Mouse (Mus musculus): ENCODE results near the gene Hk1. TPM values are rescaled to one million over a fixed set of nuclear protein-coding genes. Genes with fewer than 3 reads are reported as not detected.
A peak's percentile ranks its signal among the peaks of the same experiment; 100 is the strongest.

Hk1 gene
- polyA plus RNA-seq, 3 experiments from 2014 or later: 64.3 to 101 (median 74.8) TPM

- ATAC-seq: no peak
These were observed 60.6 kb downstream of the Hk1 start for GRCm38 (mm10) chr10:62319154-62319553.

DNA sequence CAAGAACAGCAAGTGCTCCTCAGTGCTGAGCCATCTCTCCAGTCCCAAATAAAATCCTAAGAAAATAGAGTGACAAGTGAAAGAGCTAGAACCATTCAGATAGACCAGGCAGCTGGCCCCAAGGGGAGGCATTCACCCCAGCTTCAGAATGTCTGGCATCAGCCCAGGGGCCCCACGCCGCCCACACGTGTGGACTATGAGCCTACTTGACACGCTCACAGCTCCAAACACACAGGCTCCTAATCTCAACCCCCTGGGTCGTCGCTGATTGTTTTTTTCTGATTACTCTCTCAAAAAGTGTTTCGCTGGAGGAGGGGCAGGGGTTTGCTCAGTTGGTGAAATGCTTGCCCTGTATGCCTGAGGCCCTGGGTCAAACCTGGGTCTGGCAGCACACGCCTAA, 63.2 kb downstream of the Hk1 start:
- no peak for ATAC-seq

GRCm38 (mm10) chr10:62313885-62314424, 65.8 kb downstream of the Hk1 start:
- no peak for ATAC-seq

DNA sequence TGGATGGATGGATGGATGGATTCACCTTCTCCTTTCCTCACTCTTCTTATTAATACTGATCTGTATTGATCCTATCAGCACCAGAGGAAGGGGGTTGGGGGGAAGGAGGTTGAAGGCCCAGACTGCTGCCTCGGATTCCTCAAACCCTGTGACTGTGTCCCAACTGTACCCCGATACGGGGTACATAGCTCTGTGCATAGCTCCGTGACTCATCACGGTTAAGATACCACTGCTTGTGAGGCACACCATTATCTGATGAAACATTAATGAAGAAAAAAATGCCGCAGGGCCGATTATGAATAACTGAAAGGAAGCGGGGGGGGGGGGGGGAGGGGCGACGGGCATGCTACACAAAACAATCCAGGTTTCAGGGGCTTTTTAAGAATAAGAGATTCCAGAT, 66.6 kb downstream of the Hk1 start:
- no peak for ATAC-seq

DNA sequence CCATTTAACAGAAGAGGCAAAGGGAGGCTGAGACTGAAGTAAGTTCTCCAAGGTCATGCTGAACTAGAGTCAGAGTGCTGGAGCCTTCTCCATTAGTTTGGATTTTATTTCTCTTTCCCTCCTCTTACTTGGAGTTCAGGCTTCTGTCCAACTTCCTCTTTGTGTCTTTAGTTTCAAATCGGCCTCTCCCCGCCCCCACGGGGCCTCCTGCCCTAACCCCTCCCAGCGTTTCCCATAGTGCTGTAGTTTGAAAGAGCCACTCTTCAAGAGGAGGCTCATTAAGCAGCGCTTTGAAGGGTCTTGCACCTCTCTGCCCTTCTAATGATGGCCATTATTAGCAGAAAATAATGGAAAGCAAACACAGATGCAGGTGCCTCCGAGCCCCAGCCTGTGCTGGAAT, 68.2 kb downstream of the Hk1 start:
- ATAC-seq: no peak

DNA sequence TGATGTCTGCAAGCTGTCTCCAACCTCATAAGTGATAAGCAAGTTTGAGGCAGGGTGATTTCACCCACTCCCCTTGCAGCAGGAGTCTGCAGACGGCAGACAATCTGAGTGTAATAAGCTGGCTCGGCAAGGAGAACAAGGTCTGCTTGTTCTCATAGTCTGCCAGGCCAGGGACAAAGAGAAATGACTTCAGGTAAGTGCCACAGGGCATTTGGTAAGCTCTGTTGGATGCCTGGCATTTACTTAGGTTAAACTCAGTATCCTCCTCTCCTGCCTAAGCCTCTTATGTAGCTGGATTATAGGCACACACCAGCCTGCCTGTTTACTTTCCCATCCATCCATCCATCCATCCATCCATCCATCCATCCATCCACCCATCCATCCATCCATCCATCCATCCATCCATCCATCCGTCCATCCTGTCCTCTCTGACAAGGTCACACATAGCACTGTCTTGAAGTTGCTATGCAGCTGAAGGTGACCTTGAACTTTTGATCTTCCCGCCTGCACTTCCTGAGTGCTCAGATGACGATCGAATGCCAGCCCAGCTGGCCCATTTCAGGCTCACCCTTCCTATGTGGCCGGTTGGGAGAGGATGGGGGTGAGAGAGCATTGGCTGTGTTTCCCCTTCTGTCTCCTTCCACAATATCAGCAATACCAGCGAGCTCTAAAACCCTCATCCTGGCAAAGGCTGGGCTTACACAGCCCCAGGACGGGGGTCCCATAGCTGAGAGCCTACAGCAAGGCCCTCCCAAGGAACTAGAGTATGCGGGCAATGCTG, 69.3 kb downstream of the Hk1 start:
- no peak for ATAC-seq

- ATAC-seq: no peak
These were observed 70.1 kb downstream of the Hk1 start for GRCm38 (mm10) chr10:62309593-62309992.

GRCm38 (mm10) chr10:62308896-62309491, 70.7 kb downstream of the Hk1 start:
- no peak for ATAC-seq

DNA sequence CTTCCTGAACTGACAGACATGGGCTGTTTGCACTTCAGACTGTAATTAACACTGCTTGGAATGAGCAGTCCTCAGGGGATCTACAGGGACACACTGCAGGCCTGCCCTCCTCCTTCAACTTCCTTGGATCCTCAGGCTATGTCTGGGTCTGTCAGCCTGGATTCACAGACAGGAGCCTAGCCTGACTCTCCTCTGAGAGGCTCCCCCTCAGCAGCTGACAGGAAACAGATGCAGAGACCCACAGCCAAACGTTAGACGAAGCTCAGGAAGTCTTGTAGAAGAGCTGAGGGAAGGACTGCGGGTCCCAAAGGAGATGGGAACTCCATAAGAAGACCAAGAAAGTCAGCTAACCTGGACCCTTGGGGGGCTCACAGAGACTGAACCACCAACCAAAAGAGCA, 73.2 kb downstream of the Hk1 start:
- ATAC-seq: no peak

DNA sequence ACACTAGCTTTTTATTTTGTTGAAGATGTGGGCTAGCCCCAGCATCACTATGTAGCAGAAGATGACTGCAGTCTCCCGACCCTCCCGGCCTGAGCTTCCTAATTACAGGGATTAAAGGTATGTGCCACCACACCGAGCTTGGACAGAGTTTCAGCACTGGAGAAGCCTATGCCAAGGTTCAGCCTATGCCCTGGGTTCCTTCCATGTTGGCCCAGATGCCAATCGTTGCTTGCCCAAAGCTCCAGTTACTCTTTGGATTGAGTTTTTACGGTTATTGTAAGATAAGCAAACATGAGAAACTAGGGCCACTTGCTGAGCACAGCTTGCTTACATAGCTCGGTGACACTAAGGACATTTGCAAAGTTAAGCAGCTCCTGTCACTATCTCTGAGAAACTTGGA, 74.6 kb downstream of the Hk1 start:
- no peak for ATAC-seq

DNA sequence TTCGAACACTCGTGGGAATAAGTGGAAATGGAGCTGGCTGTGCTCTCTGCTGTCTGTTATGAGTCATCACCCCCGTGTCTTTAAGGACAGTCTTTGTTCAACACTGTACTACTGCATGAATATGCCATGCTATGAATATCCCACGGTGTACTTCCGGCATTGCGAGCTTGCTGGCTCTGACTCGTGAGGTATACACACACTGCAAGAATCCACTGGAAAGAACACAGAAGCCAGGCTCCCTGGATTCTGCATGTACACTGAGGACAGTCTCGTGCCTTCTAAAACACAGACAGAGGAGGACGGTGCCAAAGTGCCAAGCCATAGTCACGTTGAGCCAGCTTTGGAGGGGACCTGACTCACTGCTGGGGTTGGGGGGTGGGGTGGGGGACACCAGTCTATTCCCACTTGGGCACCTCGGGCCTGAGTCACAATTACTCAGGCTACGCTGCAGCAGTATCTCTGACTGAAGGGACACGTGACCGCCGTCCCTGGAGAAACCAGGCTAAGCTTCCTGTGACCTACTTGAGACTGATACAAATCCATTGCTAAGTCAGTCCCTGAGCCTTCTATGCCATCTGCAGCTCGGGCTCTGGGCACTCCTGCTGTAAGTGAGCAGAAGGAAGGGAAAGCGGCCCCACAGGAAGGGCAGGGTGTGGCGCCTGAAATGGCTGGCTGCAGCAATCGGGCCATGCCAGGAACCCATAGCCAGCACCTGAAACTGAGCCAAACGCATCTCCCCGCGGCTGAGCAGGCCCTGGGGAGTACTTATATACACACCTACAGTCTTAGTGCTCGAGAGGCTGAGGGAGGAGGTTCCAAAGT, 79.5 kb downstream of the Hk1 start:
- no peak for ATAC-seq

- ATAC-seq: no peak
These were observed 83.4 kb downstream of the Hk1 start for GRCm38 (mm10) chr10:62296086-62296872.

DNA sequence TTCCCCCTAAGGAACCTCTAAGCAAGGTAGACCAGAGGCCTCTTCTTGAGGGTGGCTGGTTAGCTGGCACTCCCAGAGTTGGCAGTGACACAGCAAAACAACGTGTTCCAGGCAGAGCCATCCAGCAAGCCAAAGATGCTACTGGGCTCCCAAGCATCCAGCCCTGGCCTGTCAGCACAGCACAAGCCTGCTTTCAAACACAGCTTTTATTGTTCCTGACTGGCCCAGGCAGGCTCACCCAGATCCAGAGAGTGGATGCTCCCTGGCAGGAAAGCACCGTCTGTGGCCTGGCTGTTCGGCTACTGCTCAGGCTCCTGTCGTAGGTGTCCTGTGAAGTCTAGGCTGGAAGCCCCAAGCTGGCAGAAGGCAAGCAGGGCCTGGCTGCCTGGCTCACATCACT, 85.6 kb downstream of the Hk1 start:
- no peak for ATAC-seq

- ATAC-seq: no peak
These were observed 92.1 kb downstream of the Hk1 start for GRCm38 (mm10) chr10:62287460-62288124.

GRCm38 (mm10) chr10:62283206-62283792, 96.4 kb downstream of the Hk1 start:
- no peak for ATAC-seq

- no peak for ATAC-seq
These were observed 96.9 kb downstream of the Hk1 start for GRCm38 (mm10) chr10:62282782-62283181.

GRCm38 (mm10) chr10:62279671-62280070, 100.0 kb downstream of the Hk1 start:
- no peak for ATAC-seq

DNA sequence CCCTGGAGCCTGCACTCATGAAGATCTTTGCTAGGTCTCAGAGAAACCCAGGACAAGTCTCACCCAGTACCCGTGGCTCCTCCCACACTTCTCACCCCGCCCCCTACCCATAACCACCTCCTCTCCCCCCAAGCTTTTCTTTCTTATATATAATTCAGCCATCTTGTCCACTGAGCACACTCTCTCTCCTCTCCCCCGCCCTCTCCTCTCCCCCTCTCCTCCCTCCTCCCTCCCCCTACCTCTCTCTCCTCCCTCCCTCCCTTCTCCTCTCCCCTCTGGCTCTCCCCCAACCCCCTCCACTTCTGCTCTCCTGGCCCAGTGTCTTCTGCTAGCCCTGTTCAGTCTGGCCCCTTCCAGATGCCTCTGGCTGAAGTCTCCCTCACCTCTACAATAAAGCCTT, 100.6 kb downstream of the Hk1 start:
- ATAC-seq: no peak

DNA sequence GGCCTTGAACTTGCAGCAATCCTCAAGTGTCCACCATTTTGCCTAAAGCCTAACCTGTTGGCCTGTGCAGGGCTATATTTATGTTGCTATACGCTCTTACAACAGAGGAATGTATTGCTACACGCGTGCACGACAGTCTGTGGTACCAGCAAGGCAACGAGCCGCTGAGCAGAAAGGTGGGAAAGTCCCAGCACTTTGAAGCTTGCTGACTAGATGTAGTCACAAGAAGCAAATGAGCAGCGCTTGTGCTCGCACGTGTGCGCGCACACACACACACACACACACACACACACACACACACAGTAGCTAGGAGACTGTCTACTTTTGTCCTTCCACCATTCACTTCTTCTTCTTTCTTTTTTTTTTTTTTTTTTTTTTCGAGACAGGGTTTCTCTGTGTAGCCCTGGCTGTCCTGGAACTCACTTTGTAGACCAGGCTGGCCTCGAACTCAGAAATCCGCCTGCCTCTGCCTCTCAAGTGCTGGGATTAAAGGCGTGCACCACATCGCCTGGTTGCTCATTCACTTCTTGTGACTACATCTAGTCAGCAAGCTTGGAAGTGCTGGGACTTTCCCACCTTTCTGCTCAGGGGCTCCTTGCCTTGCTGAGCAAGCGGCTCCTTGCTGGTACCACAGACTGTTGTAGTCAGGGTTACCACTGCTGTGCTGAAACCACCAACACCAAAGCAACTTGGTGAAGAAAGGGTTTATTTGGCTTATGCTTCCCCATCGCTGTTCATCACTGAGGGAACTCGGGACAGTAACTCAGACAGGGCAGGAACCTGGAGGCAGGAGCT, 102.0 kb downstream of the Hk1 start:
- ATAC-seq: peak; percentile 77

- ATAC-seq: peak; percentile 18
These were observed 104.5 kb downstream of the Hk1 start for GRCm38 (mm10) chr10:62275235-62275634.

- no peak for ATAC-seq
These were observed 110.4 kb downstream of the Hk1 start for GRCm38 (mm10) chr10:62269278-62269677.

Measured in inflammation-experienced regulatory T-cells, adult 6 months (primary cell).